ENCODE assay signal across 9 mouse cellular contexts in genomic region chr9:62346388-62346679, GRCm38 (mm10). TPM values are rescaled to one million over a fixed set of nuclear protein-coding genes. Genes with fewer than 3 reads are reported as not detected.
DNase-seq lines count a peak whose midpoint lies in the region; ATAC-seq lines count a peak whose summit lies in the region.
"Had no signal": no experiment of that assay in that cellular context is flagged by ENCODE, and none has a peak within 500 bp of the region (broad histone marks: within the 10 kb centered on the region; RNA-seq: fewer than 3 reads in every experiment).

No protein-coding gene starts in this region.

- peak overlapping the region; percentile 27; the same call in 1 of the 2 replicates for H3K4me3 ChIP-seq in embryonic facial prominence, embryonic 10.5 days
- no peak overlapping the region; the same call in 1 of the 2 replicates for H3K4me3 ChIP-seq in heart, embryonic 16.5 days (ENCODE audit: low read length)
- H3K4me3 ChIP-seq in midbrain, embryonic 12.5 days = no peak overlapping the region

- peak overlapping the region; percentile 84 for H3K4me2 ChIP-seq in heart, embryonic 16.5 days (ENCODE audit: low read depth, low read length)
- H3K4me2 ChIP-seq in midbrain, embryonic 12.5 days (replicated peaks) = 0 out of 2 replicates have a peak overlapping the region, but pooled peaks have one; percentile 84

- peaks cover 69% of the 10 kb centered on the region for H3K4me1 ChIP-seq in embryonic facial prominence, embryonic 10.5 days
- peaks cover 54% of the 10 kb centered on the region for H3K4me1 ChIP-seq in heart, embryonic 16.5 days (ENCODE audit: control insufficient read depth, insufficient read depth, low read length)
- H3K4me1 ChIP-seq in midbrain, embryonic 12.5 days = peaks cover 58% of the 10 kb centered on the region

- no peaks in the 10 kb centered on the region for H3K27me3 ChIP-seq in embryonic facial prominence, embryonic 10.5 days (replicated peaks; ENCODE audit: low read depth, poor library complexity, severe bottlenecking)
- no peaks in the 10 kb centered on the region for H3K27me3 ChIP-seq in heart, embryonic 16.5 days (ENCODE audit: control insufficient read depth, insufficient read depth, low read length)
- H3K27me3 ChIP-seq in midbrain, embryonic 12.5 days = no peaks in the 10 kb centered on the region
- H3K27me3 ChIP-seq: Patski had no signal

- H3K27ac ChIP-seq in embryonic facial prominence, embryonic 10.5 days (replicated peaks) = no peak overlapping the region
- no peak overlapping the region for H3K27ac ChIP-seq in heart, embryonic 16.5 days (ENCODE audit: low read length)
- H3K27ac ChIP-seq in midbrain, embryonic 12.5 days (replicated peaks) = no peak overlapping the region

- WGBS in embryonic facial prominence, embryonic 10.5 days = 78% methylated on average over 6 of the region's 6 CpGs
- WGBS in heart, embryonic 16.5 days = 69% methylated on average over 6 of the region's 6 CpGs
- WGBS in midbrain, embryonic 12.5 days = 72% methylated on average over 6 of the region's 6 CpGs

- H3K9ac ChIP-seq in heart, embryonic 16.5 days (ENCODE audit: low read length) = no peak overlapping the region
- no peak overlapping the region for H3K9ac ChIP-seq in midbrain, embryonic 12.5 days (replicated peaks)

- ATAC-seq in heart, embryonic 16.5 days (replicated peaks; ENCODE audit: extremely low read depth, insufficient read depth, low FRiP score) = no peak
- ATAC-seq in midbrain, embryonic 12.5 days (ENCODE audit: low FRiP score, low read depth) = no peak
- ATAC-seq in granulocyte monocyte progenitor cell, adult 5-6 weeks (replicated peaks; ENCODE audit: poor library complexity, severe bottlenecking) = no peak
- ATAC-seq: Patski had no signal

- peaks cover 21% of the 10 kb centered on the region for H3K36me3 ChIP-seq in embryonic facial prominence, embryonic 10.5 days (replicated peaks)
- H3K36me3 ChIP-seq in heart, embryonic 16.5 days (ENCODE audit: control insufficient read depth, insufficient read depth) = no peaks in the 10 kb centered on the region
- H3K36me3 ChIP-seq in midbrain, embryonic 12.5 days = no peaks in the 10 kb centered on the region

- H3K9me3 ChIP-seq in embryonic facial prominence, embryonic 10.5 days = no peaks in the 10 kb centered on the region
- no peaks in the 10 kb centered on the region for H3K9me3 ChIP-seq in heart, embryonic 16.5 days (replicated peaks; ENCODE audit: control insufficient read depth, low read length)
- H3K9me3 ChIP-seq in midbrain, embryonic 12.5 days = no peaks in the 10 kb centered on the region

- peak; percentile 23 for DNase-seq in kidney, adult 11 months
- no peak for DNase-seq in kidney, adult 8-10 months
- no peak for DNase-seq in embryonic facial prominence, embryonic 10.5 days (ENCODE audit: low spot score)
- DNase-seq in embryo, embryonic 11 days = no peak
- DNase-seq in left cerebral cortex, adult 9 months (ENCODE audit: low spot score in 2 of 2) = no peak

RNA-seq across cellular contexts. Expression of gene Anp32a, which starts 5.2 kb away (rescaled TPM):
- 208 and 232 TPM in 2 replicates for polyA plus RNA-seq in embryonic facial prominence, embryonic 10.5 days (2016; fragmentation: Nextera tagmentation; extraction: Ambion mirVana)
- polyA plus RNA-seq in heart, embryonic 16.5 days (2015; fragmentation: Nextera tagmentation; extraction: Ambion mirVana) = 141 and 176 TPM in 2 replicates
- 182 and 184 TPM in 2 replicates for polyA plus RNA-seq in midbrain, embryonic 12.5 days (2016; fragmentation: Nextera tagmentation; extraction: Ambion mirVana)
- total RNA-seq in granulocyte monocyte progenitor cell, adult 5-6 weeks (2014; fragmentation: Nextera tagmentation) = 212 and 423 TPM in 2 replicates
- total RNA-seq in granulocyte monocyte progenitor cell, adult 5-6 weeks (2017) = 721 and 833 TPM in 2 replicates
